ENCODE assay signal across 20 mouse cellular contexts in genomic region chr4:86178116-86178515, GRCm38 (mm10).
DNase-seq lines count a peak whose midpoint lies in the region; TF ChIP-seq lines count a peak whose summit lies in the region.
"Had no signal": no experiment of that assay in that cellular context is flagged by ENCODE, and none has a peak within 500 bp of the region (broad histone marks: within the 10 kb centered on the region; RNA-seq: fewer than 3 reads in every experiment).

No protein-coding gene starts in this region.

- no peak for DNase-seq in gastrocnemius, adult 2 months
- DNase-seq in gastrocnemius, adult 18-20 months (ENCODE audit: low spot score) = no peak
- peak; percentile 7 for DNase-seq in left cerebral cortex, postnatal 4 days
- no peak for DNase-seq in left cerebral cortex, adult 2 months (ENCODE audit: extremely low spot score in 1 of 2, low spot score in 2 of 2)
- DNase-seq in brain, embryonic 14.5 days (ENCODE audit: low read depth) = peak; percentile 18
- DNase-seq in embryo, embryonic 10 days (ENCODE audit: low spot score) = no peak
- DNase-seq: adrenal gland, adult 8-10 months; adrenal gland, postnatal 25 days; cerebellum, adult 11 months; cerebellum, adult 2 months; embryo, embryonic 11 days; gastrocnemius, postnatal 14 days; heart, adult 11 months had no signal

- no peak for TF ChIP-seq POLR2A in brain, embryonic 14.5 days (IDR thresholded peaks at IDR 0.05; ENCODE audit: borderline replicate concordance, extremely low read depth, insufficient read depth, insufficient read length, poor library complexity, severe bottlenecking)

- 0 out of 2 replicates have a peak overlapping the region, but pooled peaks have one; percentile 16 for H3K27ac ChIP-seq in gastrocnemius, adult 2 months
- no peak overlapping the region for H3K27ac ChIP-seq in left cerebral cortex, adult 2 months
- H3K27ac ChIP-seq: embryonic facial prominence, embryonic 10.5 days; embryonic facial prominence, embryonic 13.5 days; forebrain, embryonic 12.5 days; forebrain, embryonic 15.5 days; hindbrain, embryonic 12.5 days; hindbrain, embryonic 15.5 days had no signal

- no peak for TF ChIP-seq CTCF in gastrocnemius, adult 2 months (IDR thresholded peaks at IDR 0.05)
- TF ChIP-seq CTCF in left cerebral cortex, adult 2 months (IDR thresholded peaks at IDR 0.05) = no peak
- no peak for TF ChIP-seq CTCF in brain, embryonic 14.5 days (IDR thresholded peaks at IDR 0.05; ENCODE audit: borderline replicate concordance, extremely low read depth, insufficient read depth, insufficient read length)

- intact Hi-C loops in gastrocnemius, adult 2 months (cut with DNase I) = no loop called here
- intact Hi-C loops in left cerebral cortex, postnatal 4 days (cut with DNase I) = no loop called here
- intact Hi-C loops in left cerebral cortex, adult 2 months (cut with DNase I) = no loop called here

- H3K4me3 ChIP-seq in gastrocnemius, adult 2 months = no peak overlapping the region
- H3K4me3 ChIP-seq in left cerebral cortex, adult 2 months = no peak overlapping the region
- H3K4me3 ChIP-seq: embryonic facial prominence, embryonic 10.5 days; embryonic facial prominence, embryonic 13.5 days; erythroblast, embryonic 14.5 days; forebrain, embryonic 12.5 days; forebrain, embryonic 15.5 days; hindbrain, embryonic 12.5 days; hindbrain, embryonic 15.5 days had no signal

Comparison
In these comparisons a context has a peak if more than half of its experiments do, and no peak if none do; other contexts are left out.
1. DNase-seq: peak in left cerebral cortex, postnatal 4 days (single experiment) and brain, embryonic 14.5 days (single experiment); none in gastrocnemius, adult 2 months (single experiment), gastrocnemius, adult 18-20 months (single experiment), left cerebral cortex, adult 2 months (0 of 2) and embryo, embryonic 10 days (single experiment).